Mouse (Mus musculus): ENCODE data around the gene Olfr104-ps.

DNA sequence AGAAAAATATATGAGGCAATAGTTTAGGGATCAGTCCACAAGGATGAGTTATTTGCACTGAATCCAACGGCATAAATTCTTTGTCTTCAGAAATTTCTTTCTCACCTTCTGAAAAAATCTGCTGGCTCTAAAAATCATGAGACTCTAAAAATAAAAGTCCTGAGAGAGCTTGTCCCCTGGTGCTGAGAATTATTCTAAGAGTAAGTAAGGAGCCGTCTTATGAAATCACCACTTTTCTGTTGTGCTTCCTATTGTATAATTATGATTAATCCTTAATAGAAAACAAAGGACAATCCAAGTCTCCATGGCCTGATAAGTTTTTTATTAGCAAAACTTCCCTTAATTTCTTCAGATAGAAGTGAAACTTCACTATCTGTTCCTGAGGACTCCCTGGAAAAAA is 19.8 kb upstream of the Olfr104-ps start, which contains the start of gene Olfr103:
- TF ChIP-seq CTCF (IDR thresholded peaks at IDR 0.05; ENCODE audit: borderline replicate concordance, control insufficient read depth, extremely low read depth, insufficient read depth, low read length, poor library complexity) (no peak), POLR2A (IDR thresholded peaks at IDR 0.05; ENCODE audit: control insufficient read depth, extremely low read depth, insufficient read depth, low read length, poor library complexity) (no peak)

Measured in thymus, adult 2 months (tissue).